Mouse (Mus musculus) kidney, embryonic 16.5 days (tissue): ENCODE data around the gene Sox6. TPM values are rescaled to one million over a fixed set of nuclear protein-coding genes. Genes with fewer than 3 reads are reported as not detected.
A peak's percentile ranks its signal among the peaks of the same experiment; 100 is the strongest.

Source experiments
- ATAC-seq: fragments of 200-750 bp; cut with Nextera tagmentation; 2 replicates; pipeline ENCODE4 v1.8.0; 2017; ENCODE audit warnings: moderate TSS enrichment; ENCODE audit not compliant: low FRiP score, low TSS enrichment
- H3K27ac ChIP-seq: fragments of 300-500 bp; sonication (generic); 2 replicates; pipeline ENCODE4 v1.5.1; 2014; ENCODE audit warnings: low read length
- H3K27me3 ChIP-seq: fragments of 300-500 bp; sonication (generic); 2 replicates; pipeline ENCODE4 v1.6.1; 2014; ENCODE audit warnings: low read length, control low read depth, mixed read lengths; ENCODE audit not compliant: insufficient read depth
- H3K36me3 ChIP-seq: fragments of 300-500 bp; sonication (generic); 2 replicates; pipeline ENCODE4 v1.6.1; 2014; ENCODE audit warnings: low read length, control low read depth, mixed read lengths; ENCODE audit not compliant: insufficient read depth
- H3K4me1 ChIP-seq: fragments of 300-500 bp; sonication (generic); 2 replicates; pipeline ENCODE4 v1.6.1; 2014; ENCODE audit warnings: low read length, control low read depth, mixed read lengths; ENCODE audit not compliant: insufficient read depth
- H3K4me2 ChIP-seq: fragments of 300-500 bp; sonication (generic); replicated peaks from 2 replicates; pipeline ENCODE4 v1.6.1; 2014; ENCODE audit warnings: low read depth, low read length
- H3K4me3 ChIP-seq: fragments of 300-500 bp; sonication (generic); 2 replicates; pipeline ENCODE4 v1.5.1; 2014; ENCODE audit warnings: mild to moderate bottlenecking, low read length
- H3K9ac ChIP-seq: fragments of 300-500 bp; sonication (generic); replicated peaks from 2 replicates; pipeline ENCODE4 v1.6.1; 2014; ENCODE audit warnings: low read length
- H3K9me3 ChIP-seq: fragments of 300-500 bp; sonication (generic); 2 replicates; pipeline ENCODE4 v1.6.1; 2016; ENCODE audit warnings: low read length, control low read depth
- WGBS: fragments of 180-500 bp; shearing (Covaris S2); extraction: QIAGEN DNeasy Blood & Tissue Kit; methylation state at CpG from one replicate; pipeline ENCODE4 v1.1.7; 2014; 5-methylcytosine and 5-hydroxymethylcytosine counted together
- polyA plus RNA-seq: library from polyadenylated mRNA; unstranded; fragments of >200 nt; fragmentation: Nextera tagmentation; extraction: Ambion mirVana; gene quantifications from 2 replicates; pipeline ENCODE4 v1.2.1, GENCODE M21; 2015

The Sox6 gene
- polyA plus RNA-seq, 1 experiment from 2014 or later: 18.9 TPM

DNA sequence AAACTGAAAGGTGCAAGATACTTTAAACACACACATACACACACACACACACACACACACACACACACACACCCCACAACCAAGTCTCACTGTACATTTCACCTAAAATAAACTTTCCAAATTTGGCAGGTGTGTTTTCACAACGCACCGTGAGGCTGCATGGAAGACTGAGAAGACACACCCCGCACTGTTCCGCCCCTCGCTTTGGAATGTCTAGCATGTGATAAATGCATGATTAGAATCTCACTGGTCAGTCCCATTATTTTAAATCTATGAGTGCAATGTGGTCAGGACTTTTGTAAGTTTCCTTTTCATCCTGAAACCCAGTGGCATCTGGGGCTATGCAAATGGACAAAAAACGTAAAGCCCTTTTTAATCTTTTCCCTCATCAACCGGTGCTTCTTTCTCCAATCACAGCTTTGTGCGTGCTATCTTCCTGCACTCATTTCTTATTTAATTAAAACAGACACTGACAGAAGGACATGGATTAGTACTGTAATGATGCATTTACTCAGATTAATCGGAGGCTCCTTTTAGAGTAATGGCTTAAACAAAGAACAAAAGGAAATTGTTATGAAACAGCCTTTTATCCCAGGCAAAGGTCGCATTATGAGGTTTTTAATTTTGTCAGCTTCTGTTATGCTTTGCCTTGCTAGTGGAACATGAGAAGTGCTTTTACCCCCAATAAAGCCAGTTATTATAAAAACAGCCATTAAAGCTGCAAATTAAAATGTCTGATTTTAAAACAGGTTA lies 170.9 kb downstream of the Sox6 start:
- Histone ChIP-seq H3K4me1 (peaks cover 25% of the 10 kb centered on the region), H3K27ac (no peak overlapping the region; the same call in 1 of the 2 replicates), H3K9ac (no peak overlapping the region), H3K27me3 (no peaks in the 10 kb centered on the region), H3K4me3 (no peak overlapping the region), H3K9me3 (no peaks in the 10 kb centered on the region), H3K4me2 (no peak overlapping the region), H3K36me3 (no peaks in the 10 kb centered on the region)
- no peak for ATAC-seq
- WGBS: 37% methylated on average over 10 of the region's 10 CpGs

DNA sequence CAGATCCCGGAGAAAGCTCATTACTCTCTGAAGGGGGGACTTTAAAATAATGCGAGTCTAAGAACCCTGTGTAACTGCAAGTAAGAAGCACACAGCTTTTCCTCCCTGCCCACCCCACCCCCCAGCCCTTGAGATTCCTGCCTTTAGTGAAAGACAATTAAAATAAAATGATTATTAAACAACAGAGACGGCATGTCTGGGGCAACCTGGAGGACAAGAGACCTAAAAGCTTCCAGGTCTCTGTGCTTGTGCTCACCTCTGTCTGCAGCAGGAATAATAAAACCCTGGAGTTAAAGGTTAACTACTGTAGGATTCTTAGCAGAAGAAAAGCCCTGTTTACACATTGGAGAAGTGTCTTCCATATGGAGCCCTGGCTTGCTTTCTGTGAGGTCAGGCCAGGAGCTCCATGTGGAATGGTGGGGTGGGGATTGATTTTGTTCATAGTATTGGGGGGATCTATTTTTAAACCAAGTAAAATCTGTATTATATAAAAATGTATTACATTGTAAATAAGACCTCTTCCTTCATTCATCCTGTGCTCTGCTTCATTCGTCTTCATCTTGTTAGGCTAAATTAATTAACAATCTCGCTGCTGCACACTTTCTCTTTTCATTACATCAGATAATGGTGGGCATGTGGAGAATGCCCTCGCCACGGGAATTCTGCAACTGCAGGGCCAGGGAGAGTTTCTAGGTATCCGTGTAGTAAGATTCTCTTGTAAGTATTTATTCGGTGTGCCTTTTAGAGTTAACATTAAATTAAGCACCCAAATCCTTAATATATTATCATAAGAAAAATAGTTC lies 171.7 kb downstream of the Sox6 start:
- no peaks in the 10 kb centered on the region for H3K9me3 ChIP-seq
- H3K9ac ChIP-seq: no peak overlapping the region
- H3K27ac ChIP-seq: peak overlapping the region; percentile 56; the same call in 1 of the 2 replicates
- H3K27me3 ChIP-seq: no peaks in the 10 kb centered on the region
- H3K36me3 ChIP-seq: no peaks in the 10 kb centered on the region
- no peak overlapping the region for H3K4me3 ChIP-seq
- 35% methylated on average over 9 of the region's 9 CpGs for WGBS
- H3K4me1 ChIP-seq: peaks cover 25% of the 10 kb centered on the region
- no peak overlapping the region for H3K4me2 ChIP-seq
- ATAC-seq: peak; percentile 79

DNA sequence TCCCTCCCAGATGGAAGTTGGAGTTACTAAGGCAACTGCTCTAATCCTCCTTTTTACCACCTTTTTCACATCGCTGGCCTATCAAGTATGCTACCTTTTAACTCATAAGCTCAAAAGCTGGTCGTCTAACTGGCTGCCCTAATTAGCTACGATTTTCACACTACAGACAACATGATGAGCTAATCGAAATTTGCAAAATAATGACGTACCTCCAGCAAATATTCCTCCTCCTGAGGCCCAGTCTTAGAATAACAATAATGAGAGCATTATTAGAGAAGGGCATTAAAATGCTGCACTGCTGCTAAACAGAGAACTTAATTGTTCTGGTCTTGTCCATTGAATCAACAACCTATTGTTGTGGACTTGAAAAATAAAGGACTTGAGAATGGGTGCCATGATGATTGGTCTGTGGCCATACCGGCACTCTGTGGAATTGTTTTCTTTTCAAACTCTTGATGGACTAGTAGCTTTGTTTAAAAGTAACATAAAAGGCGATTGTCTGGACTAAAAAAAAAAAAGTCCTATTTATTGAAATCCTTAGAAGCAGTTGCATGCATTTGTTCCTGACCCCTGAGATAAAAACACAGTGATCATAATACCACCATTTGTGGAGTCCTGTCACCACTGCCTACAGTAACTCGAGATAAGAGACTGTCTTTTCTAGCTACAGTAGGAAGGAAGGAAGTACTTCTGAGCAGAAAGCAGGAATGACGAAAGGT lies 172.5 kb downstream of the Sox6 start:
- Histone ChIP-seq H3K9ac (no peak overlapping the region), H3K27ac (peak overlapping the region; percentile 13; the same call in 1 of the 2 replicates), H3K4me1 (peaks cover 25% of the 10 kb centered on the region), H3K4me2 (no peak overlapping the region), H3K9me3 (no peaks in the 10 kb centered on the region), H3K27me3 (no peaks in the 10 kb centered on the region), H3K4me3 (no peak overlapping the region), H3K36me3 (no peaks in the 10 kb centered on the region)
- ATAC-seq: no peak
- WGBS: 36% methylated on average over 9 of the region's 9 CpGs

DNA sequence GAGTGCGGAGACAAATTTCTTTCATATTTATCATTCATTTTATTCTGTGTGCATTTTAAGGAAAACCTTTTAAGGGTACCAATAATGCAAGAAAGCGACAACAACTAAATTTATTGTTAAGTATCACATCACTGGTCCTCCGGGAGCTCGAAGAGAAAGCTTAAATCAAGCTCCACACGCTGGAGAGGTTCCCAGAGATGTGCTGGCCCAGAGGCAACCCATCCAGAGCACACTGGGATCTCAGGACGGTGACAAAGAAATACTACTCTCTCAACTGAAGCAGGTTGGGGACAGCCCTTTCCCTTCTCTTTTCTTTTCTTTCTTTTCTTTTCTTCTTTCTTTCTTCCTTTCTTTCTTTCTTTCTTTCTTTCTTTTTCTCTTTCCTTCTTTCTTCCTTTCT lies 173.4 kb downstream of the Sox6 start:
- no peak overlapping the region for H3K4me3 ChIP-seq
- H3K4me2 ChIP-seq: no peak overlapping the region
- H3K4me1 ChIP-seq: peaks cover 31% of the 10 kb centered on the region
- no peaks in the 10 kb centered on the region for H3K27me3 ChIP-seq
- H3K9ac ChIP-seq: no peak overlapping the region
- ATAC-seq: no peak
- no peaks in the 10 kb centered on the region for H3K36me3 ChIP-seq
- WGBS: 43% methylated on average over 6 of the region's 6 CpGs
- no peak overlapping the region for H3K27ac ChIP-seq
- H3K9me3 ChIP-seq: no peaks in the 10 kb centered on the region

DNA sequence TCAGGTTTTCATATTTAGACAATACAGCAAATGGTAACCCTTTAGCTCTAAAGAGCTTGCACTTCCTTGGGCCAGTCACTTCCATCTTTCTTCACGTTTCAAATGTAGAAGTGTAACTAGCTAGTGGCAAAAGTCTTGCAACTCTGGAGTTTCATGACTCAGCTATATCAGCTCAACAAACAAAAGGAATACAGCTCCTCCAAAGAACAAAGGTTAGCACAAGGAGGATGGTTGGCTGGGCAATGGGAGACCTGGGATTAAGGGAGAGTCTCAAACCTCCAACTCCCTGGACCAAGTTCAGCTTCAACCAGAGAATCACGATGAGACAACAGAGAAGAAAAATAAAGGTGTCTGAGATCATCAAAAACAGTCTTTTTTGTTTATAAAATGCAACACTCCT lies 174.2 kb downstream of the Sox6 start:
- no peak for ATAC-seq
- H3K27me3 ChIP-seq: no peaks in the 10 kb centered on the region
- no peak overlapping the region for H3K4me3 ChIP-seq
- no peaks in the 10 kb centered on the region for H3K36me3 ChIP-seq
- H3K9ac ChIP-seq: no peak overlapping the region
- H3K9me3 ChIP-seq: no peaks in the 10 kb centered on the region
- no peak overlapping the region for H3K4me2 ChIP-seq
- no peak overlapping the region for H3K27ac ChIP-seq
- 45% methylated on average over 2 of the region's 2 CpGs for WGBS
- peaks cover 32% of the 10 kb centered on the region for H3K4me1 ChIP-seq

DNA sequence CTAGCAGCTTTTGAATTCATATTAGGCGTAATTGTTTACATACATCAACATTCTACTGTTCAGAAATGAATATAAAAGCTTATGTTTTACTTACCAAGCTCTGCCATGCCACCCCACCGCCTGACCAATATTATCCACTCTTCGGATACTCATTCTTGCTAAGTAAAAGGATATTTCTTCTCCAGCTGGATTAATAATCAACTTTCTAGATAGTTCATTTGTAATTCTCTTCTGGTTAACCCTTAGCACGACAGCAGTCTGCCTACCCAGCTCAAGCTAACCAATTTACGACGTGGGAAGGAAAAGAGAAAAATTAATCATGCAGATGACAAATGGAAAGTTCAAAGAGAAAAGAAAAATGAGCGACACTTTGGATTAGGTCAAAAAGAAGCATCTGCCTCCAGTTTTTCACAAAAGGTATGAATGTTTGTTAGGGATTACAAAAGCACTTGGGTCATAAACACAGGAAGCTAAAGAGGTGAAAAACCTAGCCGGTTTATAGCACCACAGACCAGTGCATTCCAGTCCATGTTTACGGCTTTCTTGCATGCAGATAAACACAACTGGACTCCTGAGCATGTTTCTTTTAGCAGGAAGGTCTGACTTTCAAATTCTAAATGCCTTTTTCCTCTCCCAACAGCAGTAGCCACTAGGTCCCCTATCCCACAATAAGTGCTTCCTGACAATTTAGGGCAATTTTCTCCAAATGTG lies 178.8 kb downstream of the Sox6 start:
- WGBS: 36% methylated on average over 9 of the region's 9 CpGs
- H3K9ac ChIP-seq: no peak overlapping the region
- ATAC-seq: no peak; the same call in 1 of the 2 replicates
- no peaks in the 10 kb centered on the region for H3K9me3 ChIP-seq
- peak overlapping the region; percentile 28 for H3K4me3 ChIP-seq
- no peaks in the 10 kb centered on the region for H3K36me3 ChIP-seq
- H3K4me1 ChIP-seq: peaks cover 7% of the 10 kb centered on the region; the same call in 1 of the 2 replicates
- no peaks in the 10 kb centered on the region for H3K27me3 ChIP-seq
- 0 out of 2 replicates have a peak overlapping the region, but pooled peaks have one; percentile 13 for H3K4me2 ChIP-seq
- H3K27ac ChIP-seq: peak overlapping the region; percentile 82

DNA sequence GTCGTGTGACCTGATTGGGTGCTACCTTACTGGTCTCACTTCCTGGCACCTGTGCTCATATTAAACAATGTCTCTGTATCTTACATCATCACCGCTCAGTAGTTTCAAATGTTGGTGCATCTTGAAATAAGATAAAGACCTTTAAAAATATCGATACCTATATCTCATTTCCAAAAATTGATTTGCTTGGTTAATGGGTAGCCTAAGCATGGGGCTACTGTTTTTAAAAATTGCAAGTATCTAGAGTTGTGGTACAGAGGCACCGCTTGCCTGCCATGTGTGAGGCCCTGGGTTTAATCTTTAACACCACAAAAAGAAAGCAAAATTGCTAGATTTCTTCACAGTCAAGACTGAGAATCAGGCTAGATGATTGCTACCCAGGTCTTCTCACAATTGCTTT lies 187.5 kb downstream of the Sox6 start:
- 83% methylated on average over 4 of the region's 4 CpGs for whole genome bisulfite sequencing
- no peak for ATAC-seq

DNA sequence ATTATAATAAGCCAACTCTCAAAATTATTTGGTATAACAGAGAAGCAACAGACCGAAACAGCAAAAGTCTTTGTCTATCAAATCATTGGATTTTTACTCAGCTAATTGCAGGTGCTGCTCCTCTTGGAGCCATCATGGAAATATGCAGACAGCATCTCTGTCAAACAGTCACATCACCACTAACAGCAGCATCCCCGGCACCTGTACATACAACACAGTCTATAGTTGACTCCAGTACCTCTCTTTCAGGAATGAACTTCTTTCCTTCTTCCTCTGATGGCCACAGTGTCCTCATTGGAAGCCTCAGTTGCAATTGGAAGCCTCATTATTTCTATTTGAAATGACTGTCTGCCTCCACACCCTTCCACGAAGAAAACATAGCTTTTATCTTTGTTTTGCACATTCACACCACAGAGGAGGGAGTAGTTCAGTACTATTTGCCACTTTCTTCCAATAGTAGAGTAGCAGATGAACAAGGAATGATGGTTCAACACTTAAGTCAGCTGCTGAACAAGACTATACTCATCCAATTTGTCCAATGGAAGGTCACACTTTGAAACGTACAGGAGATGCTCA lies 192.7 kb downstream of the Sox6 start:
- ATAC-seq: no peak
- 85% methylated on average over 4 of the region's 4 CpGs for WGBS
- no peak overlapping the region for H3K4me2 ChIP-seq
- no peak overlapping the region for H3K27ac ChIP-seq
- H3K4me1 ChIP-seq: no peaks in the 10 kb centered on the region
- no peaks in the 10 kb centered on the region for H3K36me3 ChIP-seq
- no peak overlapping the region for H3K4me3 ChIP-seq
- no peaks in the 10 kb centered on the region for H3K9me3 ChIP-seq
- H3K9ac ChIP-seq: no peak overlapping the region
- H3K27me3 ChIP-seq: no peaks in the 10 kb centered on the region

More for the DNA sequence above, 187.5 kb downstream of the Sox6 start:
- Histone ChIP-seq H3K4me2 (no peak overlapping the region), H3K9me3 (no peaks in the 10 kb centered on the region), H3K9ac (no peak overlapping the region), H3K4me1 (no peaks in the 10 kb centered on the region), H3K27me3 (no peaks in the 10 kb centered on the region), H3K4me3 (no peak overlapping the region), H3K36me3 (no peaks in the 10 kb centered on the region), H3K27ac (no peak overlapping the region)

DNA sequence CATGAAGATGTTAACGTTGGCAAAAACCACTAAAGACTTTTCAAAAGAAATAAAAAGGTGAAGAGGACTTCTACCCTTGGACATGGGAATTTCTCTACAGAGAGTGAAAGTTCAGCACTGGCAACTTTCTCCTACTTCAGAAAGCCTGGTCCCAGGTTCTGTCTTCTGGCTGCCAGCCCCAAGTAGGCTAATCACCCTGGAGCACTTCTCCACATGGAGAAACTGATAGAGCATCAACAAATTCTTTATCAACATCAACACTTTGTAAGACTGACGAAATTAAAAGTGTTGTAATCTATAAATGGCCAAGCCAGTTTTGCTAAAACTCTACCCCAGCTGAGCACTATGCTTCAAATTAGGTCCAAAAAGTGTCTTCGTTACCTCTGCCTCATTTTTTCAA lies 193.7 kb downstream of the Sox6 start:
- H3K9ac ChIP-seq: no peak overlapping the region
- no peaks in the 10 kb centered on the region for H3K4me1 ChIP-seq
- no peaks in the 10 kb centered on the region for H3K9me3 ChIP-seq
- ATAC-seq: no peak
- H3K4me3 ChIP-seq: no peak overlapping the region
- no peaks in the 10 kb centered on the region for H3K36me3 ChIP-seq
- no peak overlapping the region for H3K4me2 ChIP-seq
- no peaks in the 10 kb centered on the region for H3K27me3 ChIP-seq
- 85% methylated on average over 3 of the region's 3 CpGs for WGBS
- H3K27ac ChIP-seq: no peak overlapping the region
